Mouse (Mus musculus) liver, adult 2 months (tissue): ENCODE data around the gene Hist1h1c. TPM values are rescaled to one million over a fixed set of nuclear protein-coding genes. Genes with fewer than 3 reads are reported as not detected.

Experiments
- DNase-seq: peaks from one replicate; pipeline ENCODE4 v3.0.0-alpha.2; 2011; ENCODE audit warnings: low read depth, low spot score; ENCODE audit errors: extremely low read depth
- H3K27ac ChIP-seq: fragments of 200-500 bp; replicated peaks from 2 replicates; pipeline ENCODE4 v1.5.1; 2012; ENCODE audit warnings: low read depth, mild to moderate bottlenecking, control low read depth, inconsistent platforms, low read length; ENCODE audit not compliant: insufficient read depth
- H3K27me3 ChIP-seq: fragments of 200-500 bp; 2 replicates; pipeline ENCODE4 v1.6.1; 2012; ENCODE audit warnings: mild to moderate bottlenecking, moderate library complexity, low read length, inconsistent platforms; ENCODE audit not compliant: control insufficient read depth, insufficient read depth
- H3K36me3 ChIP-seq: fragments of 200-500 bp; 2 replicates; pipeline ENCODE4 v1.6.1; 2012; ENCODE audit warnings: low read length, inconsistent platforms; ENCODE audit not compliant: control insufficient read depth, insufficient read depth
- H3K4me1 ChIP-seq: fragments of 200-500 bp; 2 replicates; pipeline ENCODE4 v1.6.1; 2011; ENCODE audit warnings: low read length; ENCODE audit not compliant: control insufficient read depth, insufficient read depth
- H3K4me3 ChIP-seq: fragments of 200-500 bp; 2 replicates; pipeline ENCODE4 v1.5.1; 2011; ENCODE audit warnings: low read depth, mild to moderate bottlenecking, control low read depth, low read length, moderate library complexity; ENCODE audit not compliant: insufficient read depth
- H3K79me2 ChIP-seq: fragments of 200-500 bp; 2 replicates; pipeline ENCODE4 v1.6.1; 2012; ENCODE audit warnings: inconsistent platforms, mild to moderate bottlenecking, low read length, moderate library complexity; ENCODE audit not compliant: control insufficient read depth, insufficient read depth
- H3K9ac ChIP-seq: fragments of 200-500 bp; 2 replicates; pipeline ENCODE4 v1.6.1; 2012; ENCODE audit warnings: low read depth, mild to moderate bottlenecking, control low read depth, inconsistent platforms, low read length
- CTCF ChIP-seq: fragments of 200-500 bp; IDR thresholded peaks from 2 replicates; pipeline ENCODE4 v1.5.1; 2011; ENCODE audit warnings: low read depth, low read length, control low read depth
- POLR2A ChIP-seq: fragments of 200-500 bp; IDR thresholded peaks from 2 replicates; pipeline ENCODE4 v1.6.1; 2011; ENCODE audit warnings: low read length, control low read depth; ENCODE audit not compliant: insufficient read depth; ENCODE audit errors: extremely low read depth
- WGBS: fragments of 180-500 bp; shearing (Covaris S2); methylation state at CpG from one replicate; pipeline ENCODE4 v1.1.7; 2018; 5-methylcytosine and 5-hydroxymethylcytosine counted together
- polyA plus RNA-seq: library from polyadenylated mRNA; depleted of rRNA; stranded (reverse); fragments of >200 nt; gene quantifications from 2 replicates; pipeline ENCODE4 v1.2.3, GENCODE M21; 2012; rRNA removed
- total RNA-seq: library from RNA; depleted of rRNA; stranded (reverse); fragments of >200 nt; gene quantifications from 2 replicates; pipeline ENCODE4 v1.2.3, GENCODE M21; 2014; rRNA removed

Hist1h1c gene
- total RNA-seq (43.6 and 68.1 TPM in 2 replicates), polyA plus RNA-seq (20.9 and 31.6 TPM in 2 replicates)

GRCm38 (mm10) chr13:23738677-23739068 is at the start of gene Hist1h1c:
Gene Hist1h1c (plus strand): TSS chr13:23738808.
- H3K4me1 ChIP-seq = peaks cover 4% of the 10 kb centered on the region; the same call in 1 of the 2 replicates
- no peaks in the 10 kb centered on the region for H3K79me2 ChIP-seq
- TF ChIP-seq POLR2A = peak; percentile 98
- TF ChIP-seq CTCF = no peak; the same call in 1 of the 2 replicates
- peak within 1 kb of the TSS; percentile 68 for H3K27ac ChIP-seq
- H3K9ac ChIP-seq = peak within 1 kb of the TSS; percentile 67
- no peaks in the 10 kb centered on the region for H3K27me3 ChIP-seq
- DNase-seq = peak; percentile 64
- no peaks in the 10 kb centered on the region for H3K36me3 ChIP-seq
- WGBS = under 1% methylated on average over 38 of the region's 38 CpGs
- H3K4me3 ChIP-seq = peak within 1 kb of the TSS; percentile 63

- Histone ChIP-seq H3K36me3 (peaks cover 18% of the 10 kb centered on the region), H3K27me3 (no peaks in the 10 kb centered on the region), H3K27ac (no peak overlapping the region), H3K79me2 (peaks cover 13% of the 10 kb centered on the region), H3K4me3 (no peak overlapping the region), H3K4me1 (peaks cover 18% of the 10 kb centered on the region), H3K9ac (no peak overlapping the region)
- no peak for TF ChIP-seq CTCF
- no peak for TF ChIP-seq POLR2A
- WGBS = 95% methylated on average over 2 of the region's 2 CpGs
- no peak for DNase-seq
Measured at GRCm38 (mm10) chr13:23688956-23689355, 49.7 kb upstream of the Hist1h1c start.

- WGBS = 60% methylated on average over 2 of the region's 2 CpGs
- DNase-seq = no peak
- Histone ChIP-seq H3K27ac (no peak overlapping the region), H3K36me3 (peaks cover 18% of the 10 kb centered on the region), H3K4me3 (no peak overlapping the region), H3K27me3 (no peaks in the 10 kb centered on the region), H3K9ac (no peak overlapping the region), H3K4me1 (peaks cover 18% of the 10 kb centered on the region), H3K79me2 (peaks cover 13% of the 10 kb centered on the region)
- TF ChIP-seq CTCF (no peak), POLR2A (no peak)
Measured at GRCm38 (mm10) chr13:23689459-23689858, 49.1 kb upstream of the Hist1h1c start.

DNA sequence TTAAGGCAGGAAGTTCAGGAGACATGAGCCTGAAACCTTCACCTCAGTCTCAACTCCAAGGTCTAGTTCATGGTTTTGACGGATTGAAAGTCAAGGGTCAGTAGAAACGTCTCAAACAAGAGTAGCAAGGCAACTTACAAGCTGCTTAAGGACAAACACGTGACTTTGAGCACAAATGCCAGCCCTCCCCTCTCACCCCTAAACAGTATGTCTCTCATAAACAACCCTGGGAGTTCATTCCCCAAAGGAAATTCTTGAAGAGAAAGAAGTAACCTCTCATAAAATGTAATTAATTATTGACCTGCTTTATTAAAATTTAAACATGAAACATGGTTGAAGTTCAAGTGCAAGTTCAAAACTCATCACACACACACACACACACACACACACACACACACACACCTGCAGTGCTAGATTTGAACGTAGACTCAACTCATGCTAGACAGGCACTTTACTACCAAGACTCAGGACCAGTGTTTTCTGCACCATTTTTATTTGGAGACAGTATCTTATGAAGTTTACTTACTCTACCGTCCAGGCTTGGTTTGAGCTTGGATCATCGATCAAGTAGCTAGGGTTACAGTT is 44.7 kb upstream of the Hist1h1c start:
- Histone ChIP-seq H3K27me3 (no peaks in the 10 kb centered on the region), H3K36me3 (peaks cover 18% of the 10 kb centered on the region), H3K4me1 (peaks cover 16% of the 10 kb centered on the region), H3K4me3 (no peak overlapping the region), H3K9ac (no peak overlapping the region), H3K79me2 (peaks cover 12% of the 10 kb centered on the region), H3K27ac (peak overlapping the region; percentile 51)
- TF ChIP-seq POLR2A (no peak), CTCF (no peak)
- WGBS = 51% methylated on average over 6 of the region's 6 CpGs
- DNase-seq = peak; percentile 54

DNA sequence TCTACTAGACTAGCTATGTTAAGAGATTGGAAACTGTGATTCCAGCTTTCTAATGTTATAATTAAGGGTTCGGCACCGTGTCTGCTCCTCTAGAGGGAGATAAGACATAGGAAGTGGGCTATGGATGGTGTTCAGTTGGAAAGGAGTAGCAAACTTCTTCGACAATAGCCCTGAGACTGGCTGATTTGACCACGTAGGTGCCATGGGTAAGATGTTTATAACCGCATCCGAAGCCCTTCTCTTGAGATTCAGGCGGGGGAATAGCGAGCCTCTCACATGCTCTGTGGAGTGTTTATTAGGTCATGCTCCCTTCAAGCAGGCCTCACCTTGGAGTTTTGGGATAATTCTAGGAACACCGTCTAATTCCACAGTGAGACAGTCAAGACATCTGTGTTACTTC is 43.7 kb upstream of the Hist1h1c start:
- peaks cover 18% of the 10 kb centered on the region for H3K36me3 ChIP-seq
- 94% methylated on average over 9 of the region's 9 CpGs for WGBS
- H3K4me1 ChIP-seq = peaks cover 14% of the 10 kb centered on the region
- peaks cover 5% of the 10 kb centered on the region; the same call in 1 of the 2 replicates for H3K79me2 ChIP-seq
- H3K9ac ChIP-seq = no peak overlapping the region
- no peak for TF ChIP-seq CTCF
- no peak for TF ChIP-seq POLR2A
- H3K27me3 ChIP-seq = no peaks in the 10 kb centered on the region
- H3K4me3 ChIP-seq = no peak overlapping the region
- DNase-seq = no peak
- H3K27ac ChIP-seq = no peak overlapping the region

GRCm38 (mm10) chr13:23695514-23695913 is 43.1 kb upstream of the Hist1h1c start, which contains the start of gene Hist1h1t:
Gene Hist1h1t (plus strand): TSS chr13:23695814.
- Histone ChIP-seq H3K9ac (no peak within 1 kb of the TSS), H3K27ac (no peak within 1 kb of the TSS), H3K4me3 (no peak within 1 kb of the TSS), H3K4me1 (peaks cover 12% of the 10 kb centered on the region), H3K27me3 (no peaks in the 10 kb centered on the region), H3K36me3 (peaks cover 18% of the 10 kb centered on the region), H3K79me2 (peaks cover 4% of the 10 kb centered on the region; the same call in 1 of the 2 replicates)
- TF ChIP-seq CTCF (no peak), POLR2A (no peak)
- WGBS = 57% methylated on average over 13 of the region's 13 CpGs
- DNase-seq = no peak
